Mouse (Mus musculus) C2C12 (cell line): ENCODE data around the gene Cdk15. TPM values are rescaled to one million over a fixed set of nuclear protein-coding genes. Genes with fewer than 3 reads are reported as not detected.

ENCODE experiments used
- H3K27me3 ChIP-seq: one replicate; pipeline ENCODE4 v1.6.1; 2011; ENCODE audit not compliant: control insufficient read depth, insufficient read depth, insufficient read length
- H3K36me3 ChIP-seq: one replicate; pipeline ENCODE4 v1.6.1; 2011; ENCODE audit not compliant: control insufficient read depth, insufficient read depth
- H3K4me3 ChIP-seq: one replicate; pipeline ENCODE4 v1.5.1; 2011; ENCODE audit warnings: mild to moderate bottlenecking, control low read depth; ENCODE audit not compliant: poor library complexity, insufficient read depth, severe bottlenecking
- H3K79me2 ChIP-seq: one replicate; pipeline ENCODE4 v1.6.1; 2011; ENCODE audit not compliant: control insufficient read depth, insufficient read depth
- H3K79me3 ChIP-seq: one replicate; pipeline ENCODE4 v1.6.1; 2011; ENCODE audit warnings: low read depth, control low read depth
- H3ac ChIP-seq: one replicate; pipeline ENCODE3; 2011; ENCODE audit warnings: low read depth; ENCODE audit not compliant: control insufficient read depth, insufficient read length
- CEBPB ChIP-seq: IDR thresholded peaks from one replicate; pipeline ENCODE4 v1.6.1; 2011; ENCODE audit warnings: low read depth, mild to moderate bottlenecking, control low read depth, moderate library complexity
- CTCF ChIP-seq: IDR thresholded peaks from one replicate; pipeline ENCODE4 v1.5.1; 2011; ENCODE audit not compliant: control insufficient read depth, insufficient read depth, insufficient read length
- FOSL1 ChIP-seq: IDR thresholded peaks from one replicate; pipeline ENCODE4 v1.8.0; 2011; ENCODE audit warnings: mild to moderate bottlenecking, low read length; ENCODE audit not compliant: poor library complexity, insufficient read depth, severe bottlenecking
- MAX ChIP-seq: IDR thresholded peaks from one replicate; pipeline ENCODE4 v1.6.1; 2011; ENCODE audit warnings: mild to moderate bottlenecking, control low read depth
- MYOD1 ChIP-seq: IDR thresholded peaks from one replicate; pipeline ENCODE4 v1.6.1; 2011; ENCODE audit warnings: low read depth; ENCODE audit not compliant: control insufficient read depth, insufficient read length
- MYOG ChIP-seq: IDR thresholded peaks from one replicate; pipeline ENCODE4 v1.6.1; 2011; ENCODE audit not compliant: control insufficient read depth, insufficient read length; ENCODE audit errors: extremely low read depth
- USF1 ChIP-seq: IDR thresholded peaks from one replicate; pipeline ENCODE4 v1.6.1; 2011; ENCODE audit warnings: low read depth, mild to moderate bottlenecking, control low read depth, moderate library complexity
- polyA plus RNA-seq: library from polyadenylated mRNA; unstranded; fragments of >200 nt; fragmentation: generic; extraction: Trizol; gene quantifications from one replicate; pipeline ENCODE4 v1.2.1, GENCODE M21; 2012; ENCODE audit warnings: missing spikeins

The Cdk15 gene
- polyA plus RNA-seq, 1 experiment, result 0.05 TPM

DNA sequence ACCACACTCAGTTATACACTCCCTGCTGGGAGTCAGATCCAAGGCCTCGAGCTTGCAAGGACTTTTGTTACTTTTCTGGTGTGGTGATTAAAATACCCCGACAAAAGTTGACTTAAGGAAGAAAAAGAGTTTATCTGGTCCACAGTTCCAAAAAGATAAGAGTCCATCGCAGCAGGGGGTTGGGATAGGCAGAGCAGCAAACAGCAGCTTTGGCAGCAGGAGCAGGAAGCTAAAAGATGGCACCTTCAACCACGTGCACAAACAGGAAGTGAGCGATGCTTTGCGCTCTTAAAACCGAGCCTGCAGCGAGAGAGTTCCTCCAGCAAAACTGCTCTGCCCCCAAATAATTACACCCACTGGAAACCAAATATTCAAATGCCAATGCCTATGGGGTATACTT is 12.2 kb downstream of the Cdk15 start:
- H3K79me3 ChIP-seq, result no peaks in the 10 kb centered on the region

DNA sequence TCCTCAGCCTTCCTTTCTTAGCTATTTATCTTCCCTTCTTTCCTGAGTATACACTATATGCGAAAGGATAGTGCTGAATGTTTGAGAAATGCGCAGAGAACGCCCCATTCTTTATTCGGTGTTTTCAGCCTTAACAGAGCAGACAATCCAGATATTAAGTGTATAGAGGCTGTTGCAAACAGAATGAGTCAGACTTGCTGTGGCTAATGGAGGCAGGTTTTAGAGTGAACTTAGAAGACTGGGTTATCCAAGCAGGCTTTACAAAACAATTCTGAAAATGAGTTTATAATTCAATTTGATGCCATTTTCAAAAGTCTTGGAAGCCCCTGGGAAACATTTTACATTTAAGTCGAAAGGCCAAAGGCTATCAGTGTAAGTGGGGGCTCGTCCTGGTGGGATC is 12.8 kb downstream of the Cdk15 start:
- TF ChIP-seq USF1 (no peak), MYOD1 (no peak), FOSL1 (no peak), MYOG (no peak), MAX (no peak), CTCF (no peak), CEBPB (no peak)
- Histone ChIP-seq H3K79me2 (no peaks in the 10 kb centered on the region), H3K4me3 (no peak overlapping the region), H3ac (no peak overlapping the region), H3K79me3 (no peaks in the 10 kb centered on the region), H3K27me3 (no peaks in the 10 kb centered on the region), H3K36me3 (no peaks in the 10 kb centered on the region)

More for the DNA sequence above, 12.2 kb downstream of the Cdk15 start:
- no peaks in the 10 kb centered on the region for H3K36me3 ChIP-seq
- no peaks in the 10 kb centered on the region for H3K79me2 ChIP-seq
- no peak overlapping the region for H3ac ChIP-seq
- TF ChIP-seq MAX (no peak), CEBPB (no peak), MYOG (no peak), CTCF (no peak), FOSL1 (no peak), MYOD1 (no peak), USF1 (no peak)
- no peak overlapping the region for H3K4me3 ChIP-seq
- no peaks in the 10 kb centered on the region for H3K27me3 ChIP-seq

DNA sequence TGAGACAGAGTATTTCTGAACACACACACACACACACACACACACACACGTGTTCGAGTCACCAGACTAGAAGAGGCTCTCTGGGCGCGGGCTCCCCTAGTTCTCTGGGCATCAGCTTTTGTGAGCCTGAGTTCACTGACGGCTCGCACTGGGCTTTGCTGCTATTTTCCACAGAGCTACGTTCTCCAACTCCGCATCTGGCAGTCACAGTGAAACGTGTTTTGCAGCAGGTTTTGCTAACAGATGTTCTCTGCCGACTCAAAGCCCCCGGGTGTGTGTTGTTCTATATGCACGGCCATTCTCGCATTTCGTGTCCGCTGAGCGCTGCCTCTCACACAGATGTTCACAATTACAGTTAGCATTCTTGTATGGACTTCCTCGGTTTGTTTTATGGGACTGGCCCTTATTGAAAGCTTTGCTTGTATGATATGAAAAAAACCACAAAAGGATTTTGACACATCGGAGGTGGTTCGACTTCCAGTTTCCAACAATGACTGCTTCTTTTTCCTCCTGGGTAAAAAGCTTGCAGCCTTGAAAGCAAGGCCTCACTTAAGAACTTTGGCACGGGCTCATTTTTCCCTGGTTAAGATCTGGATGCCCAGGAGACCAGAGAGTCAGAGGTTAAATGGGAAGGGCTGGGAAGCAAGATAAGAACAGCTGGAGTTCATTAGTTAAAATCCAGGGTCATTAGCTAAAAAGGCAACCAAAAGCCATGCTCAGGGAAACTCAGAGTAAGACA is 13.4 kb downstream of the Cdk15 start:
- Histone ChIP-seq H3K79me2 (no peaks in the 10 kb centered on the region), H3K27me3 (no peaks in the 10 kb centered on the region), H3K36me3 (no peaks in the 10 kb centered on the region), H3K4me3 (no peak overlapping the region), H3ac (no peak overlapping the region), H3K79me3 (no peaks in the 10 kb centered on the region)
- TF ChIP-seq USF1, result no peak
- no peak for TF ChIP-seq MYOG
- TF ChIP-seq MAX, result no peak
- TF ChIP-seq MYOD1, result no peak
- TF ChIP-seq CTCF, result no peak
- TF ChIP-seq FOSL1, result no peak
- no peak for TF ChIP-seq CEBPB

DNA sequence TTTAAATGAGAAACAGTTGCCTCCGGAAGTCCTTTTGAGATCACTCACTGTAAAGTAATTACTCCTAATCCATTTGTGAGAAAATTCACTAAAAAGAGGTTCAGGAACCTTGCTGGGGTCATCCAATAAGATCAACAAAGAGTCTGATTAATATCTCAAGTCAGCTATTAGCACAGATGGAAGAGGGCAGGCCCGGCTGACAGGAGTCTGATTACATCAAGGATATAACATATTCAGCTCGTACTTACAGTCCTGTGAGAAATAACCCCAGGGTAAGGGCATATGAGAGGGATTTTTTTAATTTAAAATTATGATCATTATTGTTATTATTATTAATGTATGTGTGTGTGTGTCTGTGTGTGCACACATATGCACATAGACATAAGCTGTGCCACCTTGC is 15.5 kb downstream of the Cdk15 start:
- no peaks in the 10 kb centered on the region for H3K79me3 ChIP-seq
- H3ac ChIP-seq, result no peak overlapping the region
- H3K36me3 ChIP-seq, result no peaks in the 10 kb centered on the region
- no peak for TF ChIP-seq CEBPB
- no peak for TF ChIP-seq FOSL1
- no peak for TF ChIP-seq MYOG
- TF ChIP-seq CTCF, result no peak
- TF ChIP-seq MYOD1, result no peak
- no peak for TF ChIP-seq USF1
- no peak for TF ChIP-seq MAX
- no peak overlapping the region for H3K4me3 ChIP-seq
- H3K27me3 ChIP-seq, result no peaks in the 10 kb centered on the region
- H3K79me2 ChIP-seq, result no peaks in the 10 kb centered on the region

DNA sequence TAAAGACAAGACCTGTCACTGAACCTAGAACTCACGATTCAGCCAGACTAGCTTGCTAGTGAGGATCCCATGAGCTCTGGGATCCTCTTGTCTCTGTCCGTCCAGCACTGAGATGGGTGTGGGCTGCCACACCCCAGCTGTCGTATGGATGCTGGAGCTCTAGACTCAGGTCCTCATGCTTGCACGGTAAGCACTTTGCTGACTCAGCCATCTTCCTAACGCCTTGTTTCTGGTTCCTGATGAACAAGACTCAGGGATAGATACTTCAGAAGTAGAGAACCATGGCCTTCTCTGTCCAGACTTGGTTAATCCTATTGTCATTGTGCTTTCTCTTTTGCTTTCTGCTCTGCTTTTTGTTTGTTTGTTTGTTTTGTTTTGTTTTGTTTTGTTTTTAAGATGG is 29.2 kb downstream of the Cdk15 start:
- no peaks in the 10 kb centered on the region for H3K36me3 ChIP-seq
- no peaks in the 10 kb centered on the region for H3K79me2 ChIP-seq
- TF ChIP-seq MAX (no peak), CTCF (no peak)
- no peak overlapping the region for H3K4me3 ChIP-seq
- no peak overlapping the region for H3ac ChIP-seq
- no peaks in the 10 kb centered on the region for H3K79me3 ChIP-seq
- H3K27me3 ChIP-seq, result peaks cover 7% of the 10 kb centered on the region

DNA sequence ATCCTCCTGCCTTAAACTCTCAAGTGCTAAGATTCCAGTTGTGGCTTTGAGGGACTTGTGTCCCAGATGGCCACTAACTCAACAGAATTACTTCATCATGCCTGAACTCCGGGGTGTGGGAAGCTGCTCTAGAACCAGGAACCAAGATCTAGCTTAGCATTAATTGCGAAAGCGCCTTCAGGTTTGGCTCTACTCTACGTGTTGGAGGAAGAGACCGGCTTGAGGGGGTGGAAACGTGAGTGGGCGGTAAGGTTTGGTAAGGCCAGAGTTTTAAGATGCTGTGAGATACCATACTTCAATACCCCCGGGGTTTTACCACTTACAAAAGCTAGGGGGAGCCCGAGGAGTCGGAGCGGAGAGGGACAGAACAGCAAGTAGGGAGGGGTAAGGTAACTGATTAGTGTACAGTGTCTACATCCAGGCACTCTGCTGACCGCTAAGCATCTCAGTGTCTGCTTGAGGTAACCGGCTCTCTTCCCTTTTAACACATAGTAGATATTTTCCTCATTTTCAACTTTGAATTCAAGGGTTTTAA is 29.7 kb downstream of the Cdk15 start:
- Histone ChIP-seq H3K79me2 (no peaks in the 10 kb centered on the region), H3K36me3 (no peaks in the 10 kb centered on the region), H3K27me3 (peaks cover 5% of the 10 kb centered on the region), H3ac (no peak overlapping the region), H3K4me3 (no peak overlapping the region), H3K79me3 (no peaks in the 10 kb centered on the region)
- TF ChIP-seq FOSL1, result no peak
- TF ChIP-seq MYOG, result no peak
- TF ChIP-seq USF1, result no peak
- no peak for TF ChIP-seq MAX
- TF ChIP-seq CTCF, result no peak
- no peak for TF ChIP-seq MYOD1
- no peak for TF ChIP-seq CEBPB
